ENCODE assay signal across 16 mouse cellular contexts in the genomic region with DNA sequence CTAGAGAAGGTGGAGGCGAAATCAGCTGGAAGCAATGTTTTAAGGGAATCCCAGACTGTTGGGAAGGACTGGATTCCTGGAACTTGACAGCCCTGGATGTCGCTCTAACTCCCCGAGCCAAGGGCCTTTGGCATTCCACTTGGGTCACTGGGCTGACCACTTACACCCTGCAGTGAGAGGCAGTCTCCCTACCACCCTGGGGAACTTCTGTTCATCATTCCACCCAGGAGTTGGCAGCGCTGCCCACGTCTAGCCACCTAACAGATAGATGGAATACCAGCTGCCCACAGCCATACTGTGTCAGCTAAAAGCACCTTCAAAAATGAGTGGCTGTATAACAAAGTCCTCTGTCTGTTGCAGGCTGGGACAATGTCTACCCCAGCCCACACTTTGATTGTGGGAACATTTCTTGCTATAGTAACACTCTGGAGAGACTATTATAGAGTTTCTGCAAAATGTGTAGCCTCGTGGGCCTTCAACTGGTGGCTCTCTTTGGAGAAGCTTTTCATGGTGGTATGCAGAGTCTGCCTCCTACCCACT. TPM values are rescaled to one million over a fixed set of nuclear protein-coding genes. Genes with fewer than 3 reads are reported as not detected.
DNase-seq lines count a peak whose midpoint lies in the region; ATAC-seq and TF ChIP-seq lines count a peak whose summit lies in the region.
"Had no signal": no experiment of that assay in that cellular context is flagged by ENCODE, and none has a peak within 500 bp of the region (broad histone marks: within the 10 kb centered on the region; RNA-seq: fewer than 3 reads in every experiment).

No protein-coding gene starts in this region.

- ATAC-seq in forebrain, embryonic 14.5 days = peak; percentile 37; the same call in 1 of the 2 replicates
- ATAC-seq in hindbrain, embryonic 13.5 days (ENCODE audit: low FRiP score) = no peak
- no peak for ATAC-seq in hindbrain, embryonic 12.5 days (ENCODE audit: low FRiP score)
- no peak for ATAC-seq in stomach, postnatal 0 days (ENCODE audit: low FRiP score, low TSS enrichment)
- ATAC-seq: activated CD4-positive, CD25-positive, alpha-beta regulatory T cell, adult 4 months; inflammation-experienced regulatory T-cells, adult 6 months had no signal

- 82% methylated on average over 6 of the region's 6 CpGs for WGBS in forebrain, embryonic 14.5 days
- WGBS in forebrain, embryonic 10.5 days = 90% methylated on average over 6 of the region's 6 CpGs
- 70% methylated on average over 6 of the region's 6 CpGs for WGBS in hindbrain, embryonic 13.5 days
- 80% methylated on average over 6 of the region's 6 CpGs for WGBS in hindbrain, embryonic 12.5 days
- 72% methylated on average over 6 of the region's 6 CpGs for WGBS in stomach, postnatal 0 days

- no peak for DNase-seq in forebrain, embryonic 14.5 days (ENCODE audit: low spot score)
- DNase-seq in forebrain, embryonic 10.5 days (ENCODE audit: extremely low spot score, low spot score) = no peak
- peak; percentile 23 for DNase-seq in right cerebral cortex, adult 18-20 months
- no peak for DNase-seq in right cerebral cortex, adult 2 months (ENCODE audit: low spot score in 2 of 2)
- no peak for DNase-seq in stomach, postnatal 0 days (ENCODE audit: low spot score)
- DNase-seq in kidney, postnatal 25 days = no peak
- DNase-seq: heart, adult 18-20 months; kidney, postnatal 10 days; right cerebral cortex, postnatal 25 days; thymus, postnatal 25 days had no signal

- H3K27ac ChIP-seq in forebrain, embryonic 14.5 days (ENCODE audit: low read depth, low read length) = peak overlapping the region; percentile 39; the same call in 1 of the 2 replicates
- no peak overlapping the region for H3K27ac ChIP-seq in forebrain, embryonic 10.5 days
- peak overlapping the region; percentile 58 for H3K27ac ChIP-seq in hindbrain, embryonic 13.5 days
- H3K27ac ChIP-seq in hindbrain, embryonic 12.5 days = no peak overlapping the region
- H3K27ac ChIP-seq in stomach, postnatal 0 days (replicated peaks) = no peak overlapping the region
- H3K27ac ChIP-seq: limb, embryonic 13.5 days had no signal

- 0 out of 2 replicates have a peak, but pooled peaks have one; percentile 7 for TF ChIP-seq CTCF in stomach, postnatal 0 days (IDR thresholded peaks at IDR 0.05; ENCODE audit: low read depth)

- TF ChIP-seq EP300 in stomach, postnatal 0 days (optimal IDR thresholded peaks at IDR 0.05) = no peak

- peaks cover 5% of the 10 kb centered on the region; the same call in 1 of the 2 replicates for H3K4me1 ChIP-seq in forebrain, embryonic 14.5 days (ENCODE audit: control insufficient read depth, insufficient read depth, low read length)
- H3K4me1 ChIP-seq in forebrain, embryonic 10.5 days = peaks cover 28% of the 10 kb centered on the region
- peaks cover 23% of the 10 kb centered on the region for H3K4me1 ChIP-seq in hindbrain, embryonic 13.5 days (replicated peaks)
- peaks cover 28% of the 10 kb centered on the region for H3K4me1 ChIP-seq in hindbrain, embryonic 12.5 days
- no peaks in the 10 kb centered on the region for H3K4me1 ChIP-seq in stomach, postnatal 0 days (replicated peaks; ENCODE audit: control insufficient read depth, insufficient read depth)

- H3K4me3 ChIP-seq in forebrain, embryonic 14.5 days (ENCODE audit: low read depth, low read length) = no peak overlapping the region
- H3K4me3 ChIP-seq in forebrain, embryonic 10.5 days = no peak overlapping the region
- H3K4me3 ChIP-seq in hindbrain, embryonic 13.5 days = no peak overlapping the region
- H3K4me3 ChIP-seq in hindbrain, embryonic 12.5 days = no peak overlapping the region
- no peak overlapping the region for H3K4me3 ChIP-seq in stomach, postnatal 0 days (ENCODE audit: low read depth, low read length)
- H3K4me3 ChIP-seq: limb, embryonic 13.5 days; lung, embryonic 15.5 days had no signal

- H3K9ac ChIP-seq in forebrain, embryonic 14.5 days (ENCODE audit: low read length) = no peak overlapping the region
- H3K9ac ChIP-seq in hindbrain, embryonic 13.5 days = no peak overlapping the region
- no peak overlapping the region for H3K9ac ChIP-seq in hindbrain, embryonic 12.5 days
- no peak overlapping the region for H3K9ac ChIP-seq in stomach, postnatal 0 days (ENCODE audit: low read length)
- H3K9ac ChIP-seq: limb, embryonic 13.5 days; lung, embryonic 15.5 days had no signal

- no peaks in the 10 kb centered on the region for H3K9me3 ChIP-seq in forebrain, embryonic 14.5 days (replicated peaks; ENCODE audit: control insufficient read depth, low read length)
- no peaks in the 10 kb centered on the region for H3K9me3 ChIP-seq in forebrain, embryonic 10.5 days
- no peaks in the 10 kb centered on the region for H3K9me3 ChIP-seq in hindbrain, embryonic 13.5 days
- H3K9me3 ChIP-seq in hindbrain, embryonic 12.5 days (replicated peaks) = no peaks in the 10 kb centered on the region
- H3K9me3 ChIP-seq in stomach, postnatal 0 days (ENCODE audit: control insufficient read depth, low read length) = no peaks in the 10 kb centered on the region
- H3K9me3 ChIP-seq: limb, embryonic 13.5 days; lung, embryonic 15.5 days had no signal

- H3K36me3 ChIP-seq in forebrain, embryonic 14.5 days (ENCODE audit: control insufficient read depth, insufficient read depth, low read length) = no peaks in the 10 kb centered on the region
- no peaks in the 10 kb centered on the region for H3K36me3 ChIP-seq in forebrain, embryonic 10.5 days (replicated peaks)
- H3K36me3 ChIP-seq in hindbrain, embryonic 13.5 days = no peaks in the 10 kb centered on the region
- no peaks in the 10 kb centered on the region for H3K36me3 ChIP-seq in hindbrain, embryonic 12.5 days
- H3K36me3 ChIP-seq in stomach, postnatal 0 days (ENCODE audit: control insufficient read depth, insufficient read depth, low read length) = no peaks in the 10 kb centered on the region
- H3K36me3 ChIP-seq: limb, embryonic 13.5 days; lung, embryonic 15.5 days had no signal

- H3K27me3 ChIP-seq in forebrain, embryonic 14.5 days (replicated peaks; ENCODE audit: control insufficient read depth, insufficient read depth, low read length) = no peaks in the 10 kb centered on the region
- H3K27me3 ChIP-seq in forebrain, embryonic 10.5 days (ENCODE audit: poor library complexity, severe bottlenecking) = no peaks in the 10 kb centered on the region
- H3K27me3 ChIP-seq in hindbrain, embryonic 13.5 days = no peaks in the 10 kb centered on the region
- no peaks in the 10 kb centered on the region for H3K27me3 ChIP-seq in hindbrain, embryonic 12.5 days
- no peaks in the 10 kb centered on the region for H3K27me3 ChIP-seq in stomach, postnatal 0 days (ENCODE audit: control insufficient read depth, insufficient read depth, low read length)
- H3K27me3 ChIP-seq: limb, embryonic 13.5 days; lung, embryonic 15.5 days had no signal

- H3K4me2 ChIP-seq in forebrain, embryonic 14.5 days (ENCODE audit: low read length) = no peak overlapping the region
- H3K4me2 ChIP-seq in hindbrain, embryonic 13.5 days = no peak overlapping the region
- H3K4me2 ChIP-seq in hindbrain, embryonic 12.5 days (replicated peaks) = no peak overlapping the region
- no peak overlapping the region for H3K4me2 ChIP-seq in stomach, postnatal 0 days (replicated peaks; ENCODE audit: low read depth)
- H3K4me2 ChIP-seq: limb, embryonic 13.5 days; lung, embryonic 15.5 days had no signal

RNA-seq across cellular contexts. Expression of a gene that starts 43.3 kb away (rescaled TPM):
- not detected in 2 replicates for polyA plus RNA-seq in forebrain, embryonic 14.5 days (2014; fragmentation: Nextera tagmentation; extraction: Ambion mirVana)
- polyA plus RNA-seq in forebrain, embryonic 10.5 days (2016; fragmentation: Nextera tagmentation; extraction: Ambion mirVana) = not detected in 2 replicates
- not detected in 2 replicates for polyA plus RNA-seq in hindbrain, embryonic 13.5 days (2015; fragmentation: Nextera tagmentation; extraction: Ambion mirVana)
- polyA plus RNA-seq in hindbrain, embryonic 12.5 days (2016; fragmentation: Nextera tagmentation; extraction: Ambion mirVana) = not detected in 2 replicates
- polyA plus RNA-seq in stomach, postnatal 0 days (2015; fragmentation: Nextera tagmentation; extraction: Ambion mirVana) = not detected in 2 replicates
- polyA plus RNA-seq: activated CD4-positive, CD25-positive, alpha-beta regulatory T cell, adult 4 months; inflammation-experienced regulatory T-cells, adult 6 months had no signal

Comparison
In these comparisons a context has a peak if more than half of its experiments do, and no peak if none do; other contexts are left out.
1. H3K27ac ChIP-seq: peak in forebrain, embryonic 14.5 days (single experiment) and hindbrain, embryonic 13.5 days (single experiment); none in forebrain, embryonic 10.5 days (single experiment), hindbrain, embryonic 12.5 days (single experiment) and stomach, postnatal 0 days (single experiment).